Mouse (Mus musculus) myocyte (in vitro differentiated cells): ENCODE results near the gene Kmt5c.

ENCODE experiments used
- E2F4 ChIP-seq: IDR thresholded peaks from one replicate; pipeline ENCODE4 v1.6.1; 2011; ENCODE audit warnings: mild to moderate bottlenecking, control low read depth, moderate library complexity; ENCODE audit not compliant: insufficient read depth
- MAX ChIP-seq: IDR thresholded peaks from one replicate; pipeline ENCODE4 v1.6.1; 2011; ENCODE audit warnings: low read depth, mild to moderate bottlenecking, control low read depth
- MYOD1 ChIP-seq, 3 experiments: IDR thresholded peaks; one replicate each; pipeline ENCODE4 v1.6.1; 2011; ENCODE audit warnings: control low read depth in 2 of 3, low read depth in 2 of 3, mild to moderate bottlenecking in 2 of 3, moderate library complexity in 1 of 3; ENCODE audit not compliant: insufficient read length in 2 of 3, control insufficient read depth in 1 of 3
- MYOG ChIP-seq, 3 experiments: IDR thresholded peaks; one replicate each; pipeline ENCODE4 v1.6.1; 2011; ENCODE audit warnings: control low read depth in 2 of 3, low read depth in 2 of 3, mild to moderate bottlenecking in 2 of 3; ENCODE audit not compliant: insufficient read length in 2 of 3, control insufficient read depth in 1 of 3, insufficient read depth in 1 of 3
- POLR2A ChIP-seq: IDR thresholded peaks from one replicate; pipeline ENCODE4 v1.6.1; 2011; ENCODE audit warnings: low read depth, mild to moderate bottlenecking, control low read depth, moderate library complexity; ENCODE audit not compliant: insufficient read length
- POLR2AphosphoS2 ChIP-seq: IDR thresholded peaks from one replicate; pipeline ENCODE4 v1.6.1; 2011; ENCODE audit warnings: low read depth, control low read depth; ENCODE audit not compliant: insufficient read length
- REST ChIP-seq: IDR thresholded peaks from one replicate; pipeline ENCODE4 v1.6.1; 2011; ENCODE audit warnings: mild to moderate bottlenecking, control low read depth, moderate library complexity; ENCODE audit not compliant: insufficient read depth, insufficient read length
- SRF ChIP-seq: IDR thresholded peaks from one replicate; pipeline ENCODE4 v1.6.1; 2011; ENCODE audit warnings: low read depth; ENCODE audit not compliant: control insufficient read depth, insufficient read length
- TCF12 ChIP-seq: IDR thresholded peaks from one replicate; pipeline ENCODE4 v1.6.1; 2011; ENCODE audit warnings: mild to moderate bottlenecking, control low read depth; ENCODE audit not compliant: poor library complexity, insufficient read depth, severe bottlenecking
- TCF3 ChIP-seq: IDR thresholded peaks from one replicate; pipeline ENCODE4 v1.6.1; 2011; ENCODE audit warnings: low read depth, control low read depth; ENCODE audit not compliant: insufficient read length
- USF1 ChIP-seq: IDR thresholded peaks from one replicate; pipeline ENCODE4 v1.6.1; 2011; ENCODE audit warnings: low read depth, mild to moderate bottlenecking, control low read depth, moderate library complexity

DNA sequence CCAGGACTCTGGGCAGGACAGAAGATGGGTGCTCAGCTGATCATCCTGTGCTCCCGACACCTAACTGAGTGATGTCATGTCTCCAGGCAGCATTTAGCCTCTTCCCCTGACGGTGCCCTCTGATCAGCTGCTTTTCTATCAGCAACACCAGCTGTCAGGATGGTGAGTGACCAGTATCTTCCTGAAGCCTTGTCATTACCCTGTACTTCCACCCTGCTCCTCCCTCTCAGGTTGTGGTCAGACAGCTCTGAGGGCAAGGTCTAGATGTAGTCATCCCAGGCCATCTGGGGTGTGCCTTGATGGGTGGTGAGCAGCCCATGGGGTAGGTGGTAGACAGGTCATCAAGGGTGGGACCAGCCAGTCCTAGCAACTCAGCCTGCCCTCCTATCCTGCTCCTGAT lies 9.3 kb downstream of the Kmt5c start:
- TF ChIP-seq REST: no peak
- TF ChIP-seq POLR2A: no peak
- TF ChIP-seq MYOD1 (IDR thresholded peaks at IDR 0.05; ENCODE audit: control insufficient read depth in 1 of 3, insufficient read length in 2 of 3, low read depth in 2 of 3): no peak
- no peak for TF ChIP-seq E2F4
- TF ChIP-seq MAX: no peak
- no peak for TF ChIP-seq USF1
- no peak for TF ChIP-seq TCF3
- TF ChIP-seq POLR2AphosphoS2: no peak
- TF ChIP-seq MYOG (IDR thresholded peaks at IDR 0.05; ENCODE audit: control insufficient read depth in 1 of 3, insufficient read depth in 1 of 3, insufficient read length in 2 of 3, low read depth in 2 of 3): no peak
- TF ChIP-seq TCF12: no peak
- no peak for TF ChIP-seq SRF
